Mouse (Mus musculus): Measurements from ENCODE around the gene B4galt3. TPM values are rescaled to one million over a fixed set of nuclear protein-coding genes. Genes with fewer than 3 reads are reported as not detected.

Gene B4galt3
- 70.3 and 80.0 TPM in 2 replicates for polyA plus RNA-seq (2012; rRNA removed)

DNA sequence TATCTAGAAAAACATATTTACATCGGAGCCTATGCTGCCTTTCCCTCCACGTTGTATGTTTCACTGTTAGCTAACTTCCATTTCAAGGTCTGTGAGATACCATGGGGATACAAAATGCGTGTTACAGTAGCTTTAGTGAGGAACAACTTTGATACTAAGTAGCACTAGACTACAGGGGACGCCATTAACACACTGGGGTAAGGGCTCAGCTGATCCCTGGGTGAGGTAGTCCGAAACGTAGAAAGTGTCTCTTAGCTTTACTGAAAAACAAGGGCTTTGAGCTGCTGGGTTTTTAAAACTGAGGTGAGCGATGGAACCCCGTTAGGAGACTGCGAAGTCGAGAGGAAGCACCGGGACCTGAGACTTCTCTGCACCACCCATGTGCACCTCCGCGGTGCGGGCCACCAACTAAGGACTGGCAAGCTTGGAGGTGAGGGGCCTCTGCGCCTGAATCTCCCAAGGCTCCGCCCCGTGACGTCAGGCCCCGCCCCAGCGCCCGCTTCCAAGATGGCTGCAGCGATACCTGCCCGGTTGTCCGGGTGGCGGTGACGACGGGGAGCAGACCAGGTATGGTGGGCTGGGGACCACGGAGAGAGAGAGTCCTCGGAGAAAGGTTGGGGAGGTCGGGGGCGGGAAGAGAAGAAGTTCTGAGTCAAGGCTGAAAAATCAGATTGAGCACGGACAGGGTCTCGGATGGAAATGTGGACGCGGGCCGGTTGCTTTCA, at the start of gene B4galt3:
B4galt3 (plus strand) TSS at position 481 of the 725 bp plus-strand sequence.
- peak; percentile 70 for DNase-seq (ENCODE audit: low read depth, low spot score)
- 4% methylated on average over 36 of the region's 36 CpGs for WGBS

DNA sequence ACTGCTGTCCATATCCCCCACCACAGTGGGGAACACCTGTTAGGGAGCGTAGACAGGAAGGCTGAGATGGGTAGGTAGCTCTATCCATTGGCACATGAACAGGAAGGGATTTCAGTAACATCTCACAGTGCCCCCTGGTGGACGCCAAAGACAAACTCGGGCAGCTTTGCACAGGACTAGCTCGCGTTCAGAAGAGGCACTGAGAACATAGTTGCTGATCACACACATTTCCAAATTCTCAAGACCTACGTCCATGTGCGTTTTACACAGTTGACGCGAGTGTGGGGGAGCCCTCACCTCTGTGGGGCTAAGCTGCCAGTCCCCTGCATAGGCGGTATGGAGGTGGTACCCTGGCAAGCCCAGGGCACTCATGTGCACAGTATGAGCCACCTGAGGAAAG, 49.3 kb upstream of the B4galt3 start:
- WGBS, result 7% methylated on average over 10 of the region's 10 CpGs
- peak; percentile 64 for DNase-seq (ENCODE audit: low read depth, low spot score)

DNA sequence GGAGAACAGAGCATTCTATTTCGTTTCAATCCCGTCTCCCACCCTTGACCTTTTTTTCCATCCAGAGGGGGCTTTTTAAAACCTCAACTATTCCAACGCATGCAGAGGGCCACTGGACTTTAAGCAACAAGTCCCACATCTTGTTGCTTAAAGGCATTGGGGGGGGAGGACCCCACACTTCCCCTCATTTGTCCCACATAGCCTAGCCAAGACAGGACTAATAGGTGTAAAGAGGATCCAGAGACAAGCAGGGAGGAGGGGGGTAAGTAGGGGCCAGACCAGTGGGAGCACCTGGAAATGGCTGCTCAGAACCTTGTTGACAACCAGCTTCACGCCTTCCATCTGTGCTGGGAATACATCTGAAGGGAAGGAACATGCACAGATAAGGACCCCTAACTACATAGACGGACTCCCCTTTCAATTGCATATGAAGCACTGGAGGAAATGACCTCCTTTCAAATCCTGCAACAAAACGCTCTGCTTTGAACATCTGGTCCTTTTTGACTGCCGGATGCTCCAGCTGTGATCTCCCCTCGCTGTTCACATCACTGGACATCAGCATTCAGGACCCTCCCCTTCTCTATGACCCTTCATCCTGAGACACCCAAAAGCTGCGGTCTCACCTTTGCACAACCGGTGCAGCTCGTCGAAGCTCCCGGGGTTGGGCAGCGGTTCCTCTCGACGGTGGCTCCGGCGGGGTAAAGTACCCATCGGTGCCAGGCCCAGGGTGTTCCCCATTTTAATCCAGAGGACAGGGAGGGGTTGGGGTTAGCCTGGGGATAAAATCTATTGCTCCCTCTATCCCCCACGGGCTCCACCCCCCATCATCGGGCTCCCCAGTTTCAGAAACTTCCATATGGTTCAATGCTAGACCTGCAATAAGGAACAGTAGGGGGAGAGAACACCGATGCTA, 48.6 kb upstream of the B4galt3 start:
- 5% methylated on average over 22 of the region's 22 CpGs for WGBS
- DNase-seq (ENCODE audit: low read depth, low spot score), result no peak

DNA sequence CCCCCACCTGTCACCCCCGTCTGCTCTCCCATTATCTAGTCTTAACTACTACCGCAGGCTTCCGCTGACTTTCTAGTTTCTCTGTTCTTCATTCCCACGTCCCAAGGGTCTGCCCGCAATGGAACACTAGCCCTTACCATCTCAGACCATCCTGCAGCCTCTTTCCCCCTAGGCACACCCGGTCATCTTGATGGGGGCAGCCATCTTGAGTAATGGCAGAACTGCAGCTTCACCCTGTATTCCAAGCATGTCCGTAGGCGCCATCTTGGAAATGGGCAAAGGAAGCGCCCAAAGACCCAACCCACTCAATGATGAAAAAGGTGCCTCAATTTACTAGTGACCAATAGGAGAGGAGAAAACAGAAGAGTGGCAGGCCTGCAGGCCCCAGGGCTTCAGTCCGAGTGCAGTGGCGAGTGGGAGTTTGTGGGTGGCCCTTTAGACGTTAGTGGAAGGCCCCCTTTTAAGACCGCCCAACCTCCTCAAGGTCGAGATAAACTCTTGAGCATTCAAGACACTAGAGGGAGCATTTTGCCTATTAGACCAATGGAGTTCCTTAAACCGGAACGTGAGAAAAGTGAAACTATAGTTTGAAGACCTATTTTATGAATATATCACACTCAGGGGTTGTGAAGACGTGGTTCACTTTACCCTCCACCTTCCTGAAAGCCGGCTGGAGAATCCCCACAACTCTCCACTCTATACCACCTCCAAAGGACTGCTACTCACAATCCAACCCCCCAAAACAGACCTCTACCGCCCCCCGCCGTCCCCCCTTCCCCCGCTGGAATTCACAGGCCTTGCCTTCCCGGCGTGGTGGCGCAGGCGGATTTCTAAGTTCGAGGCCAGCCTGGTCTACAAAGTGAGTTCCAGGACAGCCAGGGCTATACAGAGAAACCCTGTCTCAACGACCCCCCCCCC, 47.6 kb upstream of the B4galt3 start, which contains the start of gene Tomm40l:
Tomm40l (minus strand) TSS at position 277 of the 918 bp plus-strand sequence.
- DNase-seq (ENCODE audit: low read depth, low spot score), result peak; percentile 97
- WGBS, result under 1% methylated on average over 28 of the region's 28 CpGs

DNA sequence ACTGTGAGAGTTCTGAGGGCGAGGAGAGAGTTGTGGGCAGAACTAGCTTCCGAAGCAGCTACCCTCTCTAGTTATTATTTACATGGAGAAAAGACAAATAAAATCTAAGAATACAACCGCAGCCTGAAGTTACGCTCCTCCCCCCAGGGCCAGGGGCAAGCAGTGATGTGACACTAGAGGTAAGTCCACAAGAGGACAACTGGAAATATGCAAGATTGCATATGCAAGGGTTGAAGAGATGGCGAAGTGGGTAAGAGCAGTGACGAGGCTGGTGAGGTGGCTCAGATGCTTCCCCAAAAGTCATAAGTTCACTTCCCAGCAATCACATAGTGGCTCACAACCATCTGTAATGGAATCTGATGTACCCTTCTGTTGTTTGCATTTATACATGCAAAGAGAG, 47.0 kb upstream of the B4galt3 start:
- DNase-seq (ENCODE audit: low read depth, low spot score), result no peak
- 65% methylated on average over 6 of the region's 6 CpGs for WGBS

DNA sequence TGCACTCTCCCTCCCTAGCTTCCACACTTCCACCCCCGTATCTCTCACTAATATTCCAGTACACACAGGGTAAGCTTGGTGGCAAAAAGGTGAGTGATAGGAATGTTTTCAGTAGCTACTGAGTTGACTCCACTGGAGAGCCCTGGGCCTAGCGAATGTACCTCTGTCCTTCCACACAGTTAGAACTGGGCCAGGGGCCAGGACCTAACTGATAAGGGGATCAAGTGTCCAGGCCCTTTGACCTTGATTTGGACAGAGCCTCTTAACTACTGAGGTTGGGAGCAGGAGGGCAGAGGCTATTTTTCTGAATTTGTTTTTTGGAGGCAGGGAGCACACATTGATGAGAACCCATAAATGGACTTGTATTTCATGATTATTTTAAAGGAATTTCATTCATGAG, 46.3 kb upstream of the B4galt3 start:
- 80% methylated on average over 2 of the region's 2 CpGs for WGBS
- no peak for DNase-seq (ENCODE audit: low read depth, low spot score)

DNA sequence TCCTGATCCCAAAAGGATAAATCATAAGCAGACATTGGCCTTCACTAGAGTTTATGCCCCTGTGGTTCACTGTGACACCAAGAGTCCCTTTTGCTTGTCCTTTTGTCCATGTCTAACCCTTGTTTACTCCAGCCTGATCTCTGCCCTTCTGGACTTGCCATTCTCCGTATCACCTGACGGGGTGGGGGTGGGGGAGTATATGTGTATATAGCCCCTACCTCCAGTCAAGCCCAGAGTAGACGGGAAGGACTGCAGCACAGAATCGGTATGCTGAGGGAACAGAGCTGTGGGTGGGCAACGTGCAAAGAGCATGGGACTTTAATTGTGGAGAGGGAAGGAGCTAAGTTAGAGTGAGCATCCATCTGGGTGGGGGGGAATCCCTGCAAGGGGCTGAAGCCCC, 45.3 kb upstream of the B4galt3 start, which contains the start of gene Apoa2:
Apoa2 (plus strand) TSS at position 198 of the 400 bp plus-strand sequence.
- no peak for DNase-seq (ENCODE audit: low read depth, low spot score)
- WGBS, result 67% methylated on average over 5 of the region's 5 CpGs

DNA sequence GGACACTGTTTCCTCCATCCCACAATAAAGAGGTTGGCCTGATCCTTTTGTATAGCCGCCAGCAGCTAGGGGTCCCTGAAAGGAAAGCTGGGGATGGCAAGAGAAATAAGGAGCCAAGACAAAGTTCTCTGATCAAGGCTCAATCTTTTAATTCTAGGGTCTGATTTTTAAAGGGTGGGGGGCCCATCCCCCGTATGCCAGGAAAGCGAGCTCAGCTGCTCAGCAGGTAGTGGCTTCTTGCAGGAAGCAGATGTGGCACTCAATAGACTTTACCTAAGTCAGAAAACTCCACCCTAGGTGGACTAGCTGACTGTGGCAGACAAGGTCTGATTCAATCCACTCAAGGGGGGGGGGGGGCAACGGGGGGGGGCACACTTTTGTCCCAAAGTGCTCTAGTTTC, 43.3 kb upstream of the B4galt3 start:
- 67% methylated on average over 4 of the region's 4 CpGs for WGBS
- DNase-seq (ENCODE audit: low read depth, low spot score), result no peak

DNA sequence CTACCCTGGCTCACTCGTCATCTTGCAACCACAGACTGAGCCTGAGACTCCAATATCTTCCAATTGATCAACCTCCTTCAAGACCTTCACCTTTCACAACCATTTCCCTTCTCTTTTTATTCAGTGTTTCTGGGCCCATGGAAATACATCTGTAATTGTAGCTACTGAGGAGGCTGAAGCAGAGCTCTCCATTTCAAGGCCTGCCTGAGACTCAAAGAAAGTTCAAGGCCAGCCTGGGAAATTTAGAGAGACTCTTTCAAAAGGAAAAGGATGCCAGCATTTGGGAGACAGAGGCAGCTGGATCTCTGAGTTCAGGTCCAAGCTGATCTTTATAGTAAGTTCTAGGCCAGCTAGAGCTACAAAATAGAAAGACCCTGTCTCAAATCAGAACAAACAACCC, 42.2 kb upstream of the B4galt3 start:
- DNase-seq (ENCODE audit: low read depth, low spot score), result no peak
- 91% methylated on average over 1 of the region's 1 CpGs for WGBS

DNA sequence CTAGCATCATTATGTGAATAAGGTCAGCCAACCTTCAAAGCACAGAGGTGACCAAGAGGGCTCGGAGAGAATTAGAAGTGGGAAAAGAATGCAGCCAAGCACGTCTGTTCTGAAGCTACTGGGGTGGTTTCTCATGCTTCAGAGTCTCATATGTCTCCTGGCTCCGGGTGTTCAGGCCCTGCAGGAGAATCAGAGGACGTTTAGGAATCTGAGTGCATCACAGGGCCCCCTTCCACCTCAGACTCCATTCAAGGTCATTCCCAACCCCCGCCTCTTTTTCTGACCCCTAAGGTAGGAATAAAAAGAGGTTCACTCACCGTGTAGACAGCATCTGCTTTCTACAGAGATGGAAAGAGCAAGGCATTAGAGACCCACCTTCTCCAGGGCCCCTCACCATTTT, 40.4 kb upstream of the B4galt3 start:
- DNase-seq (ENCODE audit: low read depth, low spot score), result no peak
- 72% methylated on average over 6 of the region's 6 CpGs for WGBS

DNA sequence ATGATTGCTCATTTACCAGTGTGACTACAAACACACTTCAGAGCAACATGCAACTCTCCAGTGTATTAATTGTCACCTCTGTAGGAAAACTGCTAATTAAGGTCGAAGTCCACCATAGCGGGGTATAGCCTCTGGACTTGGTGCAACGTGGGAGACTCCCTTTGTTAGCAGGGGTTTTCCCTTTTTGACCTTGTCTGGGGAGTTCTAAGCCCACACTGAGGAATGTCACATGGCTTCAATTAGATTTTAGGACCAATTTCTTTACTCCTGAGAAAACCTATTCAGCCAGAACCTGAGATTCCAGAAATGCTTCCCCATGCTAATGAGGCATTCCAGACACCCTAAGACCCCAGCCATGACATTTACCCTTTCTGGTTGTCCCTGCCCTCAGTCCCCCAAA, 39.9 kb upstream of the B4galt3 start:
- no peak for DNase-seq (ENCODE audit: low read depth, low spot score)
- WGBS, result 48% methylated on average over 3 of the region's 3 CpGs

DNA sequence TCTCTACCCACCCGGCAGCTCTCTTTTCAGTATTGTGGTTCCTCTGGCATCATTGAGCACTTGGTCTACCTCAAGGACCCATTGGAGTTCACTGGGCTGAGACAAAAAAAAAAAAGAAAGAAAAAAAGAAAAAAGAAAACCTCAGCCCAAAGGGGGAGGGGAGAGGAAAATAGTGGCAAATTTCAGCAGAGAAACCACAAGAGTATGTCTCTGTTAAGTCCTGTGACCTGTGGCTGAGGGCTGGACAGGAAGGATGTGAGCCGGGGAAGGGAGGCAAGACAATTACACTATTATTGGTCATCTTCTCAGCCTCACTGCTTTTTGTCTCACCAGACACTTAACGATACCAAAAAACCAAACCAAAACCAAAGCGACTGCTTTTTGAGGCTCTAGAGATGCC, 38.3 kb upstream of the B4galt3 start:
- no peak for DNase-seq (ENCODE audit: low read depth, low spot score)
- WGBS, result 74% methylated on average over 4 of the region's 4 CpGs

DNA sequence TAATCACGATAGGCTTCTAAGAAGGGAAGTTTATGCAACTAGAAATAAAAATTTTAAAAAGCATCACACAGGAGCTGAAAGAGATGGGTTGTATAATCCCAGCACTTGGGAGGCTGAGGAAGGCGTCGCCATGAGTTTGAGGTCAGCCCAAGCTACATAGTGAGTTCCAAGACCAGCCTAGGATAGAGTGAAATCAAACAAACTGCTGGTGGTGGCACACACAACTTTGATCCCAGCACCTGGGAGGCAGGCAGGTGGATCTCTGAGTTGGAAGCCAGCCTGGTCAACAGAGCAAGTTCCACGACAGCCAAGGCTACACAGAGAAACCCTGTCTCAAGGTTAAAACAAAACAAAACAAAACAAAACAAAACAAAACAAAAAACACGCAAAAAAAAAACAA, 37.8 kb upstream of the B4galt3 start:
- WGBS, result 66% methylated on average over 5 of the region's 5 CpGs
- no peak for DNase-seq (ENCODE audit: low read depth, low spot score)

DNA sequence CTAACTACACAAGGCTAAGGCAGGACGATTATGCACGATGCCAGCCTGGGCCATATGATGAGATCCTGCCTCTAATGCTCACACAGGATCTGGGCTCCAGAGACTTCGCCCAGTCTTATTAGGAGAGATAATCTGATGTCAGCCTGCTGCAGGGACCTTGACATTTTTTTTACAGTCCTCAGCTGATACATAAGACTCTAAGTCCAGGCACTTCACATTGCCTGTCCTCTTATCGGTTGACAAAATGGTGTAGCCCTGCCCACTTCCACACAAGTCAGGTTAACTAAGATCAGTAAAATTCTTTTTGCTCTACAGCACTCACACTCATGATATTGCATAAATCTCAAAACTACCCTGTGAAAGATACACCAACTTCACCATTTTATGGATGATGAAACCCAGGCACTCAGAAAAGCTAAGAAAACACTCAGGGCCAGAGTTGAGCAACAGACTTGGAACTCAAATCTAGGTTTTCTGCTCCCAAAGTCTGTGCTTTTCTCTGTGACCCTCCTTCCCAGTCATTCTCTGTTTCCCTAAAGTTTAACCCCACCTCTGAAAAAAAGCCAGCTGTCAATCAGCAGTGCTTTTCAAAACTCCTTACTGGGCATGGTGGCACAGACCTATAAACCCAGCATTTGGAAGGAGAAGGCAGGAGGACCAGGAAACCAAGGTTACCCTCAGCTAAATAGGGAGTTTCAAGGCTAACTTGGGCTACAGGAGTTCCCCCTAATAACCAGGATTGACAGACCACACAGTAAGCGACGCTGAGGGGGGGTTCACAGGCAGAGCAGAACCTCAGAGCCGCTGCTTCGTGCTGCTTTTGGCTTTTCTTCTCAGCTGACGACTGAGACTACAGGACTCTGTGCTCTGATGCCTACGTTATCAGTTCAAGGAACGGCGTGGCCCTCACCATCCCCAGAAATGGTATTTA, 37.1 kb upstream of the B4galt3 start:
- WGBS, result 75% methylated on average over 12 of the region's 12 CpGs
- DNase-seq (ENCODE audit: low read depth, low spot score), result no peak

DNA sequence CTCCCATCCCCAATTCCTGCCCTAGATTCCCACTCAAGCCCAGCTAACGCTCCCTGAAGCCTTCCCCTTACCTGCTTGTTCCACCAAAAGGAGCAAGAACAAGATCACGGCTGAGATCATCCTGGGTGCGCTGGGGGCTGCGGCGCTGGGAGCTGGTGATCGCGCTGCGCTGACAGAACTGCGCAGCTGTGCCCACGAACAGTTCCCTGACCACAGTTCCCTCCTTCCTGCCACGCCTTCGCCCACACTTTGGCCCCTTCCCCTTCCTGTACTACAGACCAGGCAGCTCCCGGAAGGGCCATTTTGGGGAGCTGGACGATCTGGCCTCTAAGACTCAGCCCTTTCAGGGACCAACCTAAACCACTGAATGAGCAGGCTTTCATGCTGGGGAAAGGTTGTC, 36.0 kb upstream of the B4galt3 start, which contains the start of gene Fcer1g:
Fcer1g (minus strand) TSS at position 240 of the 400 bp plus-strand sequence.
- no peak for DNase-seq (ENCODE audit: low read depth, low spot score)
- WGBS, result 85% methylated on average over 14 of the region's 14 CpGs

DNA sequence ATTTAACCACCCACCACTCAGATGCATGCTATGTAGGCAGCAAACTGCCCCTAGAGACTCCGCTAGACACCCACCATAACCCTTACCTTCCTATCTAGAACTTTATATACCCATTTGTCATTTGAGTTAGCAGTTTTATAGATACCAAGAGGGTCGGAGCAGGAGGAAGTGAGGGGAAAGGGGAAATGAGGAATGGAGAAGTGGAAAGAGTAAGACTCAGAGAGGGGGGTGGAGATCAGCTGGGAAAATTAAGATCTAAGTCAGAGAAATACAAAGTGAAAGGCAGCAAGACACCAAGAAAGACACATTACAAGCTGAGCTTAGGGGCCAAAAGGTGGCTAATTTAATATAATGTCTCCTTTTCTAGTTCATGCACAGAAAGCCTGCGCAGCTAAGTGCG, 35.6 kb upstream of the B4galt3 start:
- no peak for DNase-seq (ENCODE audit: low read depth, low spot score)
- 75% methylated on average over 4 of the region's 4 CpGs for WGBS

DNA sequence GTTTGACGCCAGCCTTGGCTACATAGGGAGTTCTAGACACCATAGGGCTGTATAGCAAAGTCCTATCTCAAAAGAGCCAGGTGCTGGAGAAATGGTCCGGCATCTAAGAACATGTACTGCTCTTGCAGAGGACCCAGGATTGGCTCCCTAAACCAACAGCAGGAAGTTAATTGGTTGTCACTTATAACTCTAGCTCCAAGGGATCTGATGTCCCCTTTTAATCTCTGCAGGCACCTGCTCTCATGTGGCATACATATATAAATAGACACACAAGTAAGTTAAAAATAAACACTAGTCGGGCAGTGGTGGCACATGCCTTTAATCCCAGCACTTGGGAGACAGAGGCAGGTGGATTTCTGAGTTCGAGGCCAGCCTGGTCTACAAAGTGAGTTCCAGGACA, 34.3 kb upstream of the B4galt3 start:
- DNase-seq (ENCODE audit: low read depth, low spot score), result no peak
- WGBS, result 74% methylated on average over 4 of the region's 4 CpGs

DNA sequence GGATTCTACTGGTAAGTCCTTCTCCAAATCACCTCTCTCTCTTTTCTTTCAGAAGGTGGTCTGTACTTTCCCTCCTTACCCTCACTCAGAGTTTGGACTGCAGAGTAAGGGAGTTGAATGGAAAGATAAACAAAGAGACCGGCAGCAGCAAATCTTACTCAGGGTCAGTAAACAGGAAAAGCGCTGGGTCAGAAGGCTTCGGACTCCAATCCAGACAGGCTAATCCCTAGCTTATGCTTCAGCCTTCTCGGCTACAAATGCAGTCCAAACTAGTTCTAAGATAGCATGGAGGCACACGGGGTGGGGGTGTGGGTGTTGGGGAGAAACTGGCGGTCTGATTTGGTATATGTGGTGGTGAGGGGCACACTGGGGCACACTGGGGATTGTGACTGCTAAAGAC, 32.7 kb upstream of the B4galt3 start:
- no peak for DNase-seq (ENCODE audit: low read depth, low spot score)
- 75% methylated on average over 6 of the region's 6 CpGs for WGBS

DNA sequence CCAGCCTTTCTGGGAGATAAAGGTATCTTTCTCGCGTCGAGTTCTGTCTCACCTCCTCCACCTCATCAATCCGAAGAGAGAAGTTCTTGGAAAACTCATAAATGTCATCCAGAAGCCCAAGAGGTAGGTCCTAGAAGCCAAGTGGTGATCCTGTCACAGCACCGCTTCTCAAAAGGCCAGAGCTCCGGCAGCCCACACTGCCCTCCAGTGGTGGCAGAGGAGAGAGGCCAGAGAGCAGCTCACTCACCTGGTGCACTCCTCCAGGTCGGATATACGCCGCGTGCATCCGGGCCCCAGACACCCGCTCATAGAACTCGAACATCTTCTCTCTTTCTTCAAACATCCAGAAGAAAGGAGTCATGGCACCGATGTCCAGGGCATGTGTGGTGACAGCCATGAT, 31.7 kb upstream of the B4galt3 start:
- DNase-seq (ENCODE audit: low read depth, low spot score), result no peak
- WGBS, result 63% methylated on average over 14 of the region's 14 CpGs
